Mouse (Mus musculus) ZHBTc4 (cell line): ENCODE data around the gene Swsap1.

Experiments used
- DNase-seq: peaks from one replicate; pipeline ENCODE4 v3.0.0-alpha.2; 2011; ENCODE audit warnings: low read depth, low spot score

The Swsap1 gene

GRCm38 (mm10) chr9:21935466-21936131 is 20.0 kb upstream of the Swsap1 start:
- DNase-seq: no peak

DNA sequence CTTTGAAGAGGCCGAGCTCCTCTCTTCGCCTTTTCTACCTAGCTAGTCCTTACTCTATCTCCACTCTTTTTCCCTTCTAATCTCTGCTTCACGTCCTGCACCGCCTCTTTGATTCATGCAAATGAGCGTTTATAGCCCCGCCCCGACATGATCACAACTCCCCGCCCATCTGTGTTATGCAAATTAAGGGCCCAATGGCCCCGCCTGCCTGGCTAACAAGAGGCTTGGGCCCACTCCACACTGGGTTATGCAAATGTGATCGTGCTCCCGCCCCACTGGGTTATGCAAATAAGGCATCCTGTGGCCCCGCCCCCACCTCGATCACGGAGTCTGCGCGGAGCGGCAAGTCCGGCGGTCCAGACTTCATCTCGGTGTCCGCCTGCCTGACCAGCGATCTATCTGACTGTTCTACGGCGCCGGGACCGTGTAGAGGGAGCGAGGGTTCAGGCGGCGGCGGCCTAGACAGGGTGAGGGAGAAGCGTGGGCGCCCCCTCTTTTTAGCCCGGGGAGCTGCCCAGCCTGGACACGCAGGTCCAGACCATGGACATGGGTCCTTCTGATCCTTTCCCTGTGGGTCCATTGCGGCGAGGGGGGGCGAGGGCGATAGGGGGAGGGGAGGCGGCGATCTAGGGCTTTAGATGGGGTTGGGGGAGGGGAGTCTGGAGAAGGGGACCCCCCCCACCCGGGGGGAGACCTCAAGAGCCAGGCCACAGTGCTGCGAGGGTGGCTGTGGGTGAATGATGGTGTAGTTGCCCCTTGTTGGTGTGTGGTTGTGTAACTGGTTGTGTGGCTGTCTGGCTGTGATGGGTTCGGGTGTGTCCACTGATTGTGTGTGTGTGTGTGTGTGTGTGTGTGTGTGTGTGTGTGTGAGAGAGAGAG is 18.6 kb upstream of the Swsap1 start, which contains the start of gene Plppr2:
Gene Plppr2 (plus strand): TSS at position 342 of the 879 bp plus-strand sequence.
- peak; percentile 99 for DNase-seq

DNA sequence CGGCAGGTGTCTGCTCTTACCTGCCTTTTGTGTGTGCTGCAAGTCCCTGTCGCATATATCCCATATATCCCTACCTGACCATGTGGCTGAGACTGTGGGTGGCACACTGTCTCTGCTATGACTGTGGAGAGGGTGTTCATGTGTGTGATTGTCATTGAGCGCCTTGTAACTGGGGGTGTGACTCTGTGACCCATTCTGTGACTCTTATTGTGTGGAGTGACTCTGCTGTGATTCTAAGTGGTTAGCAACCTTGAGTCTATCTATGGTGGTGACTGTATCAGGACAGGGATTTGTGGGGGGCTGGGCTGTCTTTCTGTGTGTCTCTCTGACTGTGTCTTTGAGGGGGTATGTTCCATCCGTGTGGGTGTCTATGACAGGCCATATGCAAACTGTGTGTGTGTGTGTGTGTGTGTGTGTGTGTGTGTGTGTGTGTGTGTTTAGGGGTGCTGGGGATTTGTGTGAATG is 17.8 kb upstream of the Swsap1 start:
- no peak for DNase-seq

DNA sequence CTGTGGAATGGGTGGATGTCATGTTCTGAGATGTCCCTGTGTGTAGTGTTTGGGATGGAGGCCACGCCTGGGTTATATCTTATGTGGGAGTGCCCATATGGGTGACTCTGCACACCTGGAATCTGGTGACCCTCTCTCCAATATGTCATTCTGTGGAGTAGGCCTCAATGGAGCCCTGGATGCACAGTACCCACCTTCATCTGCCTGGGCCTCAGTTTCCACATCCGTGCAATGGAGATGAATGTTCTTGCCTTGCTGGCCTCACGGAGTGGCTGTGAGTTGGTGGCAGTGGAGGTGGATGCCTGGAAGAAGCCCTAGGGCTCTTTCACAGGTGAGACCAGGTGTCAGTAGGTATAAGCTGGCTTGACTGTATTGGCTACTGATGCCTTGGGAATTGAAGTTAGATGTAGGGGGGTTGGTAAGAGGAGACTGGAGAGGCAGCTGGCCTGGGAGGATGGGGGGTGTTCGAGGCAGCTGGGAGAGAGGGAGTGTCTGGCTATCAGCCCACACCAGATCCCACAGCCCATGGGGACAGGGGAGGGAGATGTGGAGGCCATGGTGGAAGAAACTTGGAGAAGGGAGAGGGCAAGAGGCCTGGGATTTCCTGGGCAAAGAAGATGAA is 17.2 kb upstream of the Swsap1 start:
- no peak for DNase-seq

DNA sequence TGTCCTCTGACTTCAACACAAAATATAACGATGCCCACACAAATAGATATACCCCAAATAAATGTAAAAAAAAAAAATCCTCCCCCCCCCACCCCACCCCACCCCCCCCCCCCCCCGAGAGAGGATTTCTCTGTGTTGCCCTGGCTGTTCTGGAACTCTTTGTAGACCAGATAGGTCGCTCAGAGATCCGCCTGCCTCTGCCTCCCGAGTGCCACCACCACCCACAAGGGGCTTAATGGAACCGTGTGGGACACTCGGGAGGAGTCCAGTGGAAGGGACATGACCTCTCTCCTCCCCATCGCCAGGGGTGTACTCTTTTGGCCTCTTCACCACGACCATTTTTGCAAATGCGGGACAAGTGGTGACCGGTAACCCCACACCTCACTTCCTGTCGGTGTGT is 12.5 kb upstream of the Swsap1 start:
- no peak for DNase-seq

DNA sequence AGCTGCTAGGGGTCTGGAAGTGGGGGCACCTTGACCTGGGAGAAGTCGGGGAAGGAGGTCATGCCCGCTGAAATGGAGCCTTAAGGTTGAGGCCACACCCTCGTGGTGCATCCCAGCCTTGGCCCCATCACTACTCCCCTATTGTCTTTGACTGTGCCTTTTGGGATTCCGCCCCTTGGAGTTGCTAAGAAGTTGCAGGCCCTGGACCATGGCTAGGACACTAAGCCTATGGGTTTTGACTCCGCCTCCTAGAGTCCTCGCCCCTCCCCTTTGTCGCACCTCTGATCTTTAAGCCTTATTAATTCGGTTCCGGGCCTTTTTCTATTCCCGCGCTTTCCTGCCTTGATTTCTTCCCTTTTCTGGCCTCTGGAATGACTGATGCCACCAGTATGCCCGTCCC is 11.9 kb upstream of the Swsap1 start:
- DNase-seq: peak; percentile 72

DNA sequence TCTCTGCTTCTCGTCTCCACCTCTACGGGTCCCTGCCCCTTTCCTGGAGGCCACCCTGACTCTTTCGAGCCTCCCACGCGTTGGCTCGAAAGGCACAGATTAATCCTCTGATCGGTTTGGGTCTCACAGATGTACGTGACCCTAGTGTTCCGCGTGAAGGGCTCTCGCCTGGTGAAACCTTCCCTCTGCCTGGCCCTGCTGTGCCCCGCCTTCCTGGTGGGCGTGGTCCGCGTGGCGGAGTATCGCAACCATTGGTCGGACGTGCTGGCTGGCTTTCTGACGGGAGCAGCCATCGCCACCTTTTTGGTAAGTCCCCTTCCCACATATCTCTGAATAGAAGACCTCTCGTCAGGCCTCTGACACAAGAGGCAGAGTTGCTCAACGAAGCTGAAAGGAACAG is 11.3 kb upstream of the Swsap1 start:
- peak; percentile 85 for DNase-seq

DNA sequence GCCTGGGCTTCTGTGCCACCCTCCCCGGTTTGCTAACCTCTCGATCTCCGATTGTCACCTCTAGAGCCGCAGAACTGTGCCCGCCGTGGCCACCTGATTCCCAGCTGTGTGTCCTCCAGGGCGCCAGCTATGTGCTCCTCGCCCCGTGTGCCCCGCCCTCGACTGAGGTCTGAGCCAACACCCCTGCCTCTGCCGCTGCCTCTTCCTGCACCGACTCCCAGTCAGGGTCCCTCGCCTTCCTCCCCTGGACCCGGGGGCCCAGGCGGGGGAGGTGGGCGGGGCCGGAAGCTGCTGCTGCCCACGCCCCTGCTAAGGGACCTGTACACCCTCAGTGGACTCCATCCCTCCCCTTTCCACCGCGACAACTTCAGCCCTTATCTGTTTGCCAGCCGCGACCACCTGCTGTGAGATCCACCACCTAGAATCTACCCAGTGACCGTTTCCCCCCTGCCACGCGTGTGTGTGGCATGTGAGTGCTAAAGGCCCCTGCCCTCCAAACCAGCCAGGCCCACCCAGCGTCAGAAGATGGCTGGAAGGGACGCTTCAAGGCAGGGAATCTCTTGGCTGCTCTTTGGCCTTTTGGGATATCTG is 7.9 kb upstream of the Swsap1 start:
- DNase-seq: no peak

- no peak for DNase-seq
Measured at GRCm38 (mm10) chr9:21948146-21948545, 7.4 kb upstream of the Swsap1 start.

- DNase-seq: no peak
Measured at GRCm38 (mm10) chr9:21948790-21949189, 6.8 kb upstream of the Swsap1 start.

GRCm38 (mm10) chr9:21950322-21950721 is 5.2 kb upstream of the Swsap1 start:
- peak; percentile 73 for DNase-seq

DNA sequence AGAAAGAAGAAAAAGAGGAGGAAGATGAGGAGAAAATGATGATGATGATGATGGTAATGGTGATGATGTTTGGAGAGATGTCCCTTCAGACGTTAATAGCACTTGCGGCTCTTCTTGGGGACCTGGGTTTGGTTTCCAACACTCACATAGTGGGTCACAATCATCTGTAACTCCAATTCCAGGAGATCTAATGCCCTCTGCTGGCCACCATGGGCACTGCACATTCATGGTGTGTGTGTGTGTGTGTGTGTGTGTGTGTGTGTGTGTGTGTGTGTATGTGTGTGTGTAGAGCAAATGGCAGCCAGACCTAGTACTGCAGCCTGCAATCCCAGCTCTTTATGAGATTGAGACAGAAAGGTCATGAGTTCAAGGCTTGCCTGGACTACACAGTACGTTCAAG is 3.6 kb upstream of the Swsap1 start:
- DNase-seq: peak; percentile 63

GRCm38 (mm10) chr9:21953600-21953999 is 2.0 kb upstream of the Swsap1 start:
- no peak for DNase-seq

GRCm38 (mm10) chr9:21954635-21955034 is 920 bp upstream of the Swsap1 start:
- DNase-seq: no peak

- no peak for DNase-seq
Measured at GRCm38 (mm10) chr9:21955225-21955569, 358 bp upstream of the Swsap1 start.

DNA sequence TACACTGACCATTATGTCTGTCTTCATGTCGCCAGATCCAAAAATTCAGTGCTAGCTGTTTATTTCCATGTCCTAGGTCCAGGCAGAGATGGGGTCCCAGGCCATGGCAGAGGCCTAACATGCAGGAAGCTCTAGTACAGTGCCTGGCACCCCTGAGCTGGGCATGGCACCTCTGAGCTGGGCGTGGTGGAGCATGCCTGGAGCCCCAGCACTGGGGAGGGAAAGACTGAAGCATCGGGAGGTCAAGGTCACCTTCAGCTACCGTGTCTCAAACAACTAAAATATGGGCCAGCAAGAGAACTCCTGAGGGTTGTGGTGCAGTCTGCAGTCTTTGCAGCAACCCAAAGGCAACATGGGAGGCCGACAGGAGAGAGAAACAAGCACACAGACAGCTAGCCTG is 2.8 kb downstream of the Swsap1 start:
- DNase-seq: no peak

- no peak for DNase-seq
Measured at GRCm38 (mm10) chr9:21959244-21959643, 3.7 kb downstream of the Swsap1 start.

DNA sequence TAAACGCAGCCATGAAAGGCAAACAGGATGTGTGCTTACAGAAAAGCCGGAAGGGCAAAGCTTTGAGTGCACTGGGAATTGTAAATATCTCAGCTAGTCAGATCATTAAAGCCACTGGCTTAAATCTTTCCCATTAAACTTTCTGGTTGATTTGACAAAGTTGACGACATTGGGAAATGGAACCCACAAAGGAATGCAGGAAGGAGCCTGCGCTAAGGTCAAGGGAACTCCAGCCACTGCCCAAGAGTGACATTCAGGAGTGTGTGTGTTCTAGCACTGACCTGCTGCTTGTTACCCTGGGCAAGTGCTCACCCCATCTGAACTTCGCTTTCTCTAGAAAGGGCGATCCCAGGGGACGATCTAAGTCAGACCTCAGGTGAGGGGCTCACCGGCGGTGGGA is 4.6 kb downstream of the Swsap1 start:
- no peak for DNase-seq

DNA sequence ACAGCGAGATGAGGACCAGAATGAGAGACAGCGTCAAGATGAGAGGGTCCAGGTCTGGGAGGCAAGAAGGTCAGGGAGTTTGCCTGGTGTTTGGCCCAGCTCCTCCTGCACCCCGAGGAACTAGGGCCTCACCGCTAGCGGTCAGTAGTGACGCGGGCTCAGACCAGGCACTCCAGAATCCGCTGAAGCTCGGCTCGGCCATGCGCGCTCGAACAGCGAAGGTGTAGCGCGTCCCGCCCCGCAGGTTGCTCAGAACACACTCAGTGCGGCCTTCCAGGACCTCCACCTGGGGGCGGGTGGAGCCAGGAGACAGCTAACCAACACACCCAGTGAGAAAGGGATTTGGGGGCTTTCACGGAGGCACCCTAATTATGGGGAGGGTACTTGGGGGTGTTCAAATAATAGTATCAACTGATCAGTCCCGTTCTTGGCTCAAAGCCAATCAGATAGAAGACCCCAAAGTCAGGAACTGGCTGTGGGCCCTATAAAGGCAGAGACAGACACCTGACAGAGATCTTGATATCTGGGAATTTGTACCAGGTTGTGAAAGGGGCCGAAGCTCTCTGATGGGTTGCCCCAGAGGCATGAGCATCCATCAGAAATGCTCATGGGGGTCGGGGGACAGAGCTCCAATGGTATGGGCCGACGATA is 5.1 kb downstream of the Swsap1 start:
- DNase-seq: no peak

DNA sequence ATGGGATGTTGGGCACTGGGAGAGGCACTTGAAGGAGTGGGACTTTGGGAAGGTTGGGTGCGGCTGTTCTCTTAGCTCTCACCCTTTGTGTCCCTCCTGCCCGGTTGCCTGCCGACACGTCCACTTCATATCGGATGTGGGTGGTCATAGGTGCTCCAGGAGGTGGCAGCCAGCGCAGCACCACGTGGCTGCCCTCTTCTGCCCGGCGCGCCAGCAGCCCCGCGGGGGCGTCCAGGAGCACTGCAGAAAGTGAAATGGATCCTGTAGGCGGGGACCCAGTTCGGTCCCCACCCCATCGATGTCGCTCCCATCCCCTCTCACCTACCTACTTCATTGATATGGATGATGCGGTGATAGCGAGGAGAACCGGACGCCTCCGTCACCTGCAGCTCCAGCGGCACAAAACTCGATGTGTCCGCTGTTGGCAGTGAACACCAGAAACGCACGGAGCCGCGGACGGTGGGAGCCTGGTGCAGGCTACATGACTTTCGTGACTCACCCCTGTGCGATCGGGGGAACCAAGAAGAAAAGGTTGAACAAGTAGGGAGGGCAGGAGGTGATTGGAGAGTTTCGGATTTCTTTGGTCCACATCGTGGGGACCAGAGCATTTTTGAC is 5.9 kb downstream of the Swsap1 start:
- DNase-seq: no peak

GRCm38 (mm10) chr9:21962010-21962409 is 6.5 kb downstream of the Swsap1 start:
- DNase-seq: no peak
